Mouse (Mus musculus) embryonic fibroblast, embryonic 13.5 days (primary cell): Measurements from ENCODE around the gene Dlk2.

Experiments used
- CTCF ChIP-seq: IDR thresholded peaks from 2 replicates; pipeline ENCODE4 v1.5.1; 2011; ENCODE audit warnings: mild to moderate bottlenecking, control low read depth, low read length, moderate library complexity, borderline replicate concordance; ENCODE audit not compliant: insufficient read depth
- POLR2A ChIP-seq: IDR thresholded peaks from 2 replicates; pipeline ENCODE4 v1.6.1; 2011; ENCODE audit warnings: low read depth, mild to moderate bottlenecking, control low read depth, low read length, moderate library complexity

GRCm38 (mm10) chr17:46278011-46278765 is 19.0 kb upstream of the Dlk2 start:
- TF ChIP-seq CTCF: no peak
- TF ChIP-seq POLR2A: no peak
